Mouse (Mus musculus): Measurements from ENCODE around the gene Supt7l. TPM values are rescaled to one million over a fixed set of nuclear protein-coding genes. Genes with fewer than 3 reads are reported as not detected.

Supt7l gene
- polyA plus RNA-seq, 1 experiment from 2014 or later, result 32.8 TPM

- no peak for DNase-seq (ENCODE audit: low spot score)
- Histone ChIP-seq H3K4me1 (no peaks in the 10 kb centered on the region), H3K36me3 (peaks cover 94% of the 10 kb centered on the region), H3K27ac (no peak overlapping the region), H3K27me3 (ENCODE audit: low read depth, poor library complexity, severe bottlenecking) (no peaks in the 10 kb centered on the region), H3K4me3 (no peak overlapping the region), H3K9me3 (replicated peaks) (no peaks in the 10 kb centered on the region)
- WGBS, result 86% methylated on average over 2 of the region's 2 CpGs
These were observed 7.6 kb upstream of the Supt7l start for GRCm38 (mm10) chr5:31535228-31535627.

- Histone ChIP-seq H3K36me3 (peaks cover 52% of the 10 kb centered on the region), H3K27me3 (ENCODE audit: low read depth, poor library complexity, severe bottlenecking) (no peaks in the 10 kb centered on the region), H3K9me3 (replicated peaks) (no peaks in the 10 kb centered on the region), H3K4me1 (peaks cover 16% of the 10 kb centered on the region), H3K4me3 (no peak overlapping the region), H3K27ac (no peak overlapping the region)
- WGBS, result 69% methylated on average over 2 of the region's 2 CpGs
- no peak for DNase-seq (ENCODE audit: low spot score)
These were observed 953 bp upstream of the Supt7l start for GRCm38 (mm10) chr5:31528560-31528959.

- DNase-seq (ENCODE audit: low spot score), result no peak
- Histone ChIP-seq H3K9me3 (replicated peaks) (no peaks in the 10 kb centered on the region), H3K27ac (peak overlapping the region; percentile 95), H3K36me3 (peaks cover 47% of the 10 kb centered on the region), H3K27me3 (ENCODE audit: low read depth, poor library complexity, severe bottlenecking) (no peaks in the 10 kb centered on the region), H3K4me1 (peaks cover 16% of the 10 kb centered on the region), H3K4me3 (peak overlapping the region; percentile 92)
- WGBS, result 4% methylated on average over 40 of the region's 40 CpGs
These were observed 408 bp downstream of the Supt7l start for GRCm38 (mm10) chr5:31527117-31527680.

GRCm38 (mm10) chr5:31526354-31527116, 1.1 kb downstream of the Supt7l start, which contains the start of gene Slc4a1ap:
Gene Slc4a1ap (plus strand): TSS chr5:31526995.
- Histone ChIP-seq H3K9me3 (replicated peaks) (no peaks in the 10 kb centered on the region), H3K36me3 (peaks cover 47% of the 10 kb centered on the region), H3K4me1 (peaks cover 16% of the 10 kb centered on the region), H3K27ac (peak within 1 kb of the TSS; percentile 95), H3K4me3 (peak within 1 kb of the TSS; percentile 92), H3K27me3 (ENCODE audit: low read depth, poor library complexity, severe bottlenecking) (no peaks in the 10 kb centered on the region)
- peak; percentile 75 for DNase-seq (ENCODE audit: low spot score)
- WGBS, result under 1% methylated on average over 28 of the region's 28 CpGs

- 95% methylated on average over 6 of the region's 6 CpGs for whole genome bisulfite sequencing
- Histone ChIP-seq H3K9me3 (replicated peaks) (no peaks in the 10 kb centered on the region), H3K36me3 (peaks cover 72% of the 10 kb centered on the region), H3K27ac (no peak overlapping the region), H3K4me1 (peaks cover 2% of the 10 kb centered on the region), H3K4me3 (no peak overlapping the region), H3K27me3 (ENCODE audit: low read depth, poor library complexity, severe bottlenecking) (no peaks in the 10 kb centered on the region)
- DNase-seq (ENCODE audit: low spot score), result no peak
These were observed 7.1 kb downstream of the Supt7l start for GRCm38 (mm10) chr5:31520556-31520955.

GRCm38 (mm10) chr5:31512481-31512880, 15.1 kb downstream of the Supt7l start:
- Histone ChIP-seq H3K4me3 (no peak overlapping the region), H3K27me3 (ENCODE audit: low read depth, poor library complexity, severe bottlenecking) (no peaks in the 10 kb centered on the region), H3K36me3 (peaks cover 99% of the 10 kb centered on the region), H3K9me3 (replicated peaks) (no peaks in the 10 kb centered on the region), H3K4me1 (no peaks in the 10 kb centered on the region), H3K27ac (no peak overlapping the region)
- DNase-seq (ENCODE audit: low spot score), result no peak
- WGBS, result 78% methylated on average over 1 of the region's 1 CpGs

- no peak for DNase-seq (ENCODE audit: low spot score)
- Histone ChIP-seq H3K27ac (no peak overlapping the region), H3K9me3 (replicated peaks) (no peaks in the 10 kb centered on the region), H3K36me3 (peaks cover 98% of the 10 kb centered on the region), H3K4me3 (no peak overlapping the region), H3K27me3 (ENCODE audit: low read depth, poor library complexity, severe bottlenecking) (no peaks in the 10 kb centered on the region), H3K4me1 (no peaks in the 10 kb centered on the region)
- WGBS, result 88% methylated on average over 10 of the region's 10 CpGs
These were observed 22.8 kb downstream of the Supt7l start for GRCm38 (mm10) chr5:31504843-31505242.

- WGBS, result under 1% methylated on average over 49 of the region's 49 CpGs
- Histone ChIP-seq H3K36me3 (peaks cover 37% of the 10 kb centered on the region), H3K4me1 (peaks cover 9% of the 10 kb centered on the region), H3K4me3 (peak within 1 kb of the TSS; percentile 78), H3K9me3 (replicated peaks) (no peaks in the 10 kb centered on the region), H3K27ac (peak within 1 kb of the TSS; percentile 84), H3K27me3 (ENCODE audit: low read depth, poor library complexity, severe bottlenecking) (no peaks in the 10 kb centered on the region)
- peak; percentile 90 for DNase-seq (ENCODE audit: low spot score)
These were observed 32.9 kb downstream of the Supt7l start, which contains the start of gene Gpn1 for GRCm38 (mm10) chr5:31494513-31495297. Gene Gpn1 (plus strand): TSS chr5:31494741.

GRCm38 (mm10) chr5:31492031-31492430, 35.6 kb downstream of the Supt7l start:
- Histone ChIP-seq H3K27me3 (ENCODE audit: low read depth, poor library complexity, severe bottlenecking) (no peaks in the 10 kb centered on the region), H3K9me3 (replicated peaks) (no peaks in the 10 kb centered on the region), H3K4me3 (no peak overlapping the region), H3K36me3 (peaks cover 11% of the 10 kb centered on the region), H3K27ac (no peak overlapping the region), H3K4me1 (peaks cover 9% of the 10 kb centered on the region)
- WGBS, result 52% methylated on average over 1 of the region's 1 CpGs
- DNase-seq (ENCODE audit: low spot score), result no peak

- DNase-seq (ENCODE audit: low spot score), result no peak
- H3K27me3 ChIP-seq (ENCODE audit: low read depth, poor library complexity, severe bottlenecking), result no peaks in the 10 kb centered on the region
- H3K36me3 ChIP-seq, result peaks cover 13% of the 10 kb centered on the region; the same call in 1 of the 2 replicates
- no peaks in the 10 kb centered on the region for H3K4me1 ChIP-seq
- no peak overlapping the region for H3K4me3 ChIP-seq
- 71% methylated on average over 7 of the region's 7 CpGs for WGBS
- H3K9me3 ChIP-seq (replicated peaks), result no peaks in the 10 kb centered on the region
- no peak overlapping the region for H3K27ac ChIP-seq
These were observed 38.4 kb downstream of the Supt7l start for GRCm38 (mm10) chr5:31489116-31489769.

GRCm38 (mm10) chr5:31487889-31488288, 39.7 kb downstream of the Supt7l start:
- WGBS, result 95% methylated on average over 3 of the region's 3 CpGs
- no peak for DNase-seq (ENCODE audit: low spot score)

GRCm38 (mm10) chr5:31485440-31485839, 42.2 kb downstream of the Supt7l start, which contains the start of gene 4930548H24Rik:
Gene 4930548H24Rik (plus strand): TSS chr5:31485740.
- Histone ChIP-seq H3K9me3 (replicated peaks) (no peaks in the 10 kb centered on the region), H3K27me3 (ENCODE audit: low read depth, poor library complexity, severe bottlenecking) (no peaks in the 10 kb centered on the region), H3K36me3 (peaks cover 45% of the 10 kb centered on the region), H3K27ac (no peak within 1 kb of the TSS), H3K4me1 (no peaks in the 10 kb centered on the region), H3K4me3 (no peak within 1 kb of the TSS)
- WGBS, result 97% methylated on average over 3 of the region's 3 CpGs
- DNase-seq (ENCODE audit: low spot score), result no peak

More at GRCm38 (mm10) chr5:31487889-31488288, 39.7 kb downstream of the Supt7l start:
- Histone ChIP-seq H3K4me1 (no peaks in the 10 kb centered on the region), H3K36me3 (peaks cover 22% of the 10 kb centered on the region; the same call in 1 of the 2 replicates), H3K4me3 (no peak overlapping the region), H3K27ac (no peak overlapping the region), H3K27me3 (ENCODE audit: low read depth, poor library complexity, severe bottlenecking) (no peaks in the 10 kb centered on the region), H3K9me3 (replicated peaks) (no peaks in the 10 kb centered on the region)

All from limb, embryonic 10.5 days (tissue).